Mouse (Mus musculus): ENCODE data around the gene Slc1a2. TPM values are rescaled to one million over a fixed set of nuclear protein-coding genes. Genes with fewer than 3 reads are reported as not detected.
A peak's percentile ranks its signal among the peaks of the same experiment; 100 is the strongest.

Gene Slc1a2
- polyA plus RNA-seq, 1 experiment from 2014 or later, result 0.27 TPM

- H3K4me1 ChIP-seq (replicated peaks; ENCODE audit: control insufficient read depth, insufficient read depth, low read length), result no peaks in the 10 kb centered on the region
- WGBS, result 78% methylated on average over 6 of the region's 6 CpGs
- no peaks in the 10 kb centered on the region for H3K36me3 ChIP-seq (ENCODE audit: control insufficient read depth, insufficient read depth)
- no peak overlapping the region for H3K4me3 ChIP-seq (ENCODE audit: low read depth, low read length)
- H3K9me3 ChIP-seq (ENCODE audit: control insufficient read depth), result no peaks in the 10 kb centered on the region
- H3K27me3 ChIP-seq (replicated peaks; ENCODE audit: control insufficient read depth, insufficient read depth, low read length), result no peaks in the 10 kb centered on the region
- TF ChIP-seq CTCF (IDR thresholded peaks at IDR 0.05; ENCODE audit: low read depth), result peak; percentile 6; the same call in 1 of the 2 replicates
- H3K27ac ChIP-seq (ENCODE audit: low read depth, low read length), result no peak overlapping the region
- no peak overlapping the region for H3K4me2 ChIP-seq (replicated peaks; ENCODE audit: low read depth)
- no peak overlapping the region for H3K9ac ChIP-seq (ENCODE audit: low read depth, low read length)
- ATAC-seq, result 0 out of 2 replicates have a peak, but pooled peaks have one; percentile 8
Measured at GRCm38 (mm10) chr2:102805283-102805682, 146.8 kb downstream of the Slc1a2 start.

- Histone ChIP-seq H3K36me3 (ENCODE audit: control insufficient read depth, insufficient read depth) (no peaks in the 10 kb centered on the region), H3K27ac (ENCODE audit: low read depth, low read length) (no peak overlapping the region), H3K4me2 (replicated peaks; ENCODE audit: low read depth) (no peak overlapping the region), H3K4me1 (replicated peaks; ENCODE audit: control insufficient read depth, insufficient read depth, low read length) (no peaks in the 10 kb centered on the region), H3K27me3 (replicated peaks; ENCODE audit: control insufficient read depth, insufficient read depth, low read length) (no peaks in the 10 kb centered on the region), H3K9ac (ENCODE audit: low read depth, low read length) (no peak overlapping the region), H3K4me3 (ENCODE audit: low read depth, low read length) (no peak overlapping the region), H3K9me3 (ENCODE audit: control insufficient read depth) (no peaks in the 10 kb centered on the region)
- no peak for TF ChIP-seq CTCF (IDR thresholded peaks at IDR 0.05; ENCODE audit: low read depth)
- peak; percentile 36; the same call in 1 of the 2 replicates for ATAC-seq
- 42% methylated on average over 4 of the region's 4 CpGs for WGBS
Measured at GRCm38 (mm10) chr2:102805761-102806496, 147.5 kb downstream of the Slc1a2 start.

GRCm38 (mm10) chr2:102807633-102808032 is 149.2 kb downstream of the Slc1a2 start:
- Histone ChIP-seq H3K4me2 (replicated peaks; ENCODE audit: low read depth) (no peak overlapping the region), H3K4me1 (replicated peaks; ENCODE audit: control insufficient read depth, insufficient read depth, low read length) (no peaks in the 10 kb centered on the region), H3K27me3 (replicated peaks; ENCODE audit: control insufficient read depth, insufficient read depth, low read length) (no peaks in the 10 kb centered on the region), H3K9me3 (ENCODE audit: control insufficient read depth) (no peaks in the 10 kb centered on the region), H3K4me3 (ENCODE audit: low read depth, low read length) (no peak overlapping the region), H3K27ac (ENCODE audit: low read depth, low read length) (no peak overlapping the region), H3K9ac (ENCODE audit: low read depth, low read length) (no peak overlapping the region), H3K36me3 (ENCODE audit: control insufficient read depth, insufficient read depth) (no peaks in the 10 kb centered on the region)
- WGBS, result 64% methylated on average over 3 of the region's 3 CpGs
- no peak for ATAC-seq
- TF ChIP-seq CTCF (IDR thresholded peaks at IDR 0.05; ENCODE audit: low read depth), result 0 out of 2 replicates have a peak, but pooled peaks have one; percentile 11

GRCm38 (mm10) chr2:102809436-102809835 is 151.0 kb downstream of the Slc1a2 start:
- no peak for ATAC-seq
- Histone ChIP-seq H3K27ac (ENCODE audit: low read depth, low read length) (no peak overlapping the region), H3K9ac (ENCODE audit: low read depth, low read length) (no peak overlapping the region), H3K4me1 (replicated peaks; ENCODE audit: control insufficient read depth, insufficient read depth, low read length) (no peaks in the 10 kb centered on the region), H3K4me3 (ENCODE audit: low read depth, low read length) (no peak overlapping the region), H3K9me3 (ENCODE audit: control insufficient read depth) (no peaks in the 10 kb centered on the region), H3K36me3 (ENCODE audit: control insufficient read depth, insufficient read depth) (no peaks in the 10 kb centered on the region), H3K4me2 (replicated peaks; ENCODE audit: low read depth) (no peak overlapping the region), H3K27me3 (replicated peaks; ENCODE audit: control insufficient read depth, insufficient read depth, low read length) (no peaks in the 10 kb centered on the region)
- WGBS, result 86% methylated on average over 1 of the region's 1 CpGs
- no peak for TF ChIP-seq CTCF (IDR thresholded peaks at IDR 0.05; ENCODE audit: low read depth)

GRCm38 (mm10) chr2:102812756-102813155 is 154.3 kb downstream of the Slc1a2 start:
- no peak overlapping the region for H3K4me2 ChIP-seq (replicated peaks; ENCODE audit: low read depth)
- no peak for ATAC-seq
- WGBS, result 70% methylated on average over 4 of the region's 4 CpGs
- no peak for TF ChIP-seq CTCF (IDR thresholded peaks at IDR 0.05; ENCODE audit: low read depth)
- H3K4me1 ChIP-seq (replicated peaks; ENCODE audit: control insufficient read depth, insufficient read depth, low read length), result peaks cover 3% of the 10 kb centered on the region; the same call in 1 of the 2 replicates
- H3K9ac ChIP-seq (ENCODE audit: low read depth, low read length), result no peak overlapping the region
- no peak overlapping the region for H3K4me3 ChIP-seq (ENCODE audit: low read depth, low read length)
- H3K27me3 ChIP-seq (replicated peaks; ENCODE audit: control insufficient read depth, insufficient read depth, low read length), result no peaks in the 10 kb centered on the region
- no peak overlapping the region for H3K27ac ChIP-seq (ENCODE audit: low read depth, low read length)
- H3K9me3 ChIP-seq (ENCODE audit: control insufficient read depth), result no peaks in the 10 kb centered on the region
- no peaks in the 10 kb centered on the region for H3K36me3 ChIP-seq (ENCODE audit: control insufficient read depth, insufficient read depth)

- ATAC-seq, result peak; percentile 91
- Histone ChIP-seq H3K4me1 (replicated peaks; ENCODE audit: control insufficient read depth, insufficient read depth, low read length) (peaks cover 3% of the 10 kb centered on the region; the same call in 1 of the 2 replicates), H3K27me3 (replicated peaks; ENCODE audit: control insufficient read depth, insufficient read depth, low read length) (no peaks in the 10 kb centered on the region), H3K27ac (ENCODE audit: low read depth, low read length) (no peak overlapping the region; the same call in 1 of the 2 replicates), H3K4me2 (replicated peaks; ENCODE audit: low read depth) (no peak overlapping the region), H3K9ac (ENCODE audit: low read depth, low read length) (no peak overlapping the region), H3K9me3 (ENCODE audit: control insufficient read depth) (no peaks in the 10 kb centered on the region), H3K36me3 (ENCODE audit: control insufficient read depth, insufficient read depth) (no peaks in the 10 kb centered on the region), H3K4me3 (ENCODE audit: low read depth, low read length) (no peak overlapping the region)
- TF ChIP-seq CTCF (IDR thresholded peaks at IDR 0.05; ENCODE audit: low read depth), result no peak
- whole genome bisulfite sequencing, result 15% methylated on average over 6 of the region's 6 CpGs
Measured at GRCm38 (mm10) chr2:102815289-102815809, 156.9 kb downstream of the Slc1a2 start.
